Mouse (Mus musculus) heart, embryonic 14.5 days (tissue): ENCODE measurements around the gene Ccdc74a. TPM values are rescaled to one million over a fixed set of nuclear protein-coding genes. Genes with fewer than 3 reads are reported as not detected.
"Not testable (repeated sequence)": the region's sequence is repeated elsewhere in the genome, so short reads cannot be mapped to it uniquely, and the experiment has no call there.

Experiments used
- ATAC-seq: fragments of 200-750 bp; cut with Nextera tagmentation; 2 replicates; pipeline ENCODE4 v1.8.0; 2017; ENCODE audit warnings: low read depth, moderate TSS enrichment; ENCODE audit not compliant: insufficient number of reproducible peaks, insufficient read depth, low FRiP score
- H3K27ac ChIP-seq, 2 experiments: fragments of 200-500 bp in 1 of 2; fragments of 300-500 bp in 1 of 2; sonication (generic) in 1 of 2; replicated peaks in 1 of 2; 2 replicates each; pipeline ENCODE4 v1.5.1; 2012 to 2014; ENCODE audit warnings: low read depth in 2 of 2, low read length in 2 of 2, control low read depth in 1 of 2, mild to moderate bottlenecking in 1 of 2, mixed read lengths in 1 of 2; ENCODE audit not compliant: control insufficient read depth in 1 of 2, insufficient read depth in 1 of 2
- H3K27me3 ChIP-seq: fragments of 300-500 bp; sonication (generic); 2 replicates; pipeline ENCODE4 v1.6.1; 2014; ENCODE audit warnings: mild to moderate bottlenecking, low read length, control low read depth; ENCODE audit not compliant: control insufficient read depth, insufficient read depth
- H3K36me3 ChIP-seq: fragments of 300-500 bp; sonication (generic); 2 replicates; pipeline ENCODE4 v1.6.1; 2014; ENCODE audit warnings: mild to moderate bottlenecking, control low read depth, low read length, mixed read lengths; ENCODE audit not compliant: control insufficient read depth, insufficient read depth
- H3K4me1 ChIP-seq, 2 experiments: fragments of 200-500 bp in 1 of 2; fragments of 300-500 bp in 1 of 2; sonication (generic) in 1 of 2; 2 replicates each; pipeline ENCODE4 v1.6.1; 2012 to 2014; ENCODE audit warnings: low read length in 2 of 2, control low read depth in 1 of 2, mixed read lengths in 1 of 2; ENCODE audit not compliant: control insufficient read depth in 2 of 2, insufficient read depth in 2 of 2
- H3K4me2 ChIP-seq: fragments of 300-500 bp; sonication (generic); 2 replicates; pipeline ENCODE4 v1.6.1; 2014; ENCODE audit warnings: mild to moderate bottlenecking, low read length
- H3K4me3 ChIP-seq, 2 experiments: fragments of 200-500 bp in 1 of 2; fragments of 300-500 bp in 1 of 2; sonication (generic) in 1 of 2; 2 replicates each; pipeline ENCODE4 v1.5.1; 2012 to 2014; ENCODE audit warnings: low read length in 2 of 2, mild to moderate bottlenecking in 2 of 2, control low read depth in 1 of 2, low read depth in 1 of 2, moderate library complexity in 1 of 2; ENCODE audit not compliant: control insufficient read depth in 1 of 2, insufficient read depth in 1 of 2
- H3K9ac ChIP-seq: fragments of 300-500 bp; sonication (generic); 2 replicates; pipeline ENCODE4 v1.6.1; 2014; ENCODE audit warnings: mild to moderate bottlenecking, low read length
- H3K9me3 ChIP-seq: fragments of 300-500 bp; sonication (generic); 2 replicates; pipeline ENCODE4 v1.6.1; 2016; ENCODE audit warnings: low read length, control low read depth; ENCODE audit not compliant: control insufficient read depth
- WGBS: fragments of 180-500 bp; shearing (Covaris S2); extraction: QIAGEN DNeasy Blood & Tissue Kit; methylation state at CpG from one replicate; pipeline ENCODE4 v1.1.7; 2014; 5-methylcytosine and 5-hydroxymethylcytosine counted together
- polyA plus RNA-seq: library from polyadenylated mRNA; unstranded; fragments of >200 nt; fragmentation: Nextera tagmentation; extraction: Ambion mirVana; gene quantifications from 2 replicates; pipeline ENCODE4 v1.2.1, GENCODE M21; 2014

The Ccdc74a gene
- polyA plus RNA-seq: 2.9 and 4.5 TPM in 2 replicates

DNA sequence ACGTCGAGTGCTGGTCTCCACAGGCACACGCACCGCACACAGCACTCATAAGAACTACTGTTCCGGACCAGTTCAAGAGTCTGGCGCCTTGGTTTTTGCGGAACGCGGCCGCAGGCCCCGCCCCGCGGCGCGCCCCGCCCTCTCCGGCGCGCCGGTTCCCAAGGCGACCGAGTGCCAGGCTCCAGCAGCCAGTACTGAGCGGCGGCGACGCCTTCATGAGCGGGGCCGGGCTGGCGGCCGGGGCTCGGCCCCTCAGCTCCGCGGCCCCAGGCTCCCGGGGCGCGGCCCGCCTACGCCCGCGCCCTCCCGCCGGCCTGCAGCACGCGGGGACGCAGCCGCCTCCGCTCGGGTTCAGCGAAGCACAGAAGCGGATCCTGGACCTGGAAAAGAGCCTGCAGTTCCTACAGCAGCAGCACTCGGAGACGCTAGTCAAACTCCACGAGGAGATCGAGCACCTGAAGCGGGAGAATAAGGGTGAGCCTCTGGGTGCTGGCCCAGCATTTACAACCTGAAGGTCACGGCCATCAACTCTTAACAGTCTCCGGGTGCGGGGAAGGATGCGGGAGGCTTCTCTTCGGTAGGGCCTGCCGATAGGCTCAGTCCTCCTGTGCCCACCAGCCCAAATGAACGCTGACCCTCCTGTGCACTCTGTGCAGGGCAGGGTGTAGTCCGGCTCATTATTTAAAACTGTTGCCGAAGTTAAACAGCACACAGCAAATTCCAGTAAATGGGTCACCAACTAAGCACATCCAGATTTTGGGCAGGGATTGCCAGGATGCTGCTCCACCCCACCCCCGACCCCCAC lies at the start of gene Ccdc74a:
Ccdc74a (plus strand) TSS at position 161 of the 805 bp plus-strand sequence.
- peaks cover 47% of the 10 kb centered on the region for H3K36me3 ChIP-seq
- peak; percentile 84 for ATAC-seq

DNA sequence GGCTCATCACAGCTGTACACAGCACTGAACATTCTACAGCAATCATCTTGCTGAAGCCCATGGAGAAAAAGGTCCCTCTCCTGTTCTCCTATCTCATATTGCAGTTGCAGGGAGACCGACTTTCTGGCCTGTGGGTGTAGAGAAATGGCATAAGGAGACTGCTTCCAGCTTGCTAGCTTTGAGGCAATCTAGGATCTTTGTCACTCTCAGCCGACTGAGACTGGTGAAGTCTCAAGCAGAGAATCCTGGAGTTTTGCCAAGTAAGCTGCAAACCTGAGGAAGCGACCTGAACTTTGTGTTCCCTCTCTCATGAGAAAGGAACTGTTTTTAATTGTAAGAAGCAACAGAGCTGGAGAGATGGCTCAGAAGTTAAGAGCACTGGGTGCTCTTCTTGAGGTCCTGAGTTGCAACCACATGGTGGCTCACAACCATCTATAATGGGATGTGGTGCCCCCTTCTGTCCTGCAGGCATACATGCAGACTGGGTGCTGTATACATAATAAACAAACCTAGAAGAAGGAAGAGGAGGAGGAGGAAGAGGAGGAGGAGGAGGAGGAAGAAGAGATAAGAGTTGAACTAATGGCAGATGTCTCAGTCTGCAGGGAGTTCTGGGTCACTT lies 45.2 kb upstream of the Ccdc74a start:
- H3K4me3 ChIP-seq: no peak overlapping the region
- WGBS: 41% methylated on average over 3 of the region's 3 CpGs
- ATAC-seq: no peak
- H3K27ac ChIP-seq: no peak overlapping the region
- H3K4me1 ChIP-seq: no peaks in the 10 kb centered on the region
- H3K9me3 ChIP-seq: no peaks in the 10 kb centered on the region
- H3K27me3 ChIP-seq: no peaks in the 10 kb centered on the region
- no peak overlapping the region for H3K4me2 ChIP-seq
- no peak overlapping the region for H3K9ac ChIP-seq
- H3K36me3 ChIP-seq: no peaks in the 10 kb centered on the region

More for the DNA sequence above, at the start of gene Ccdc74a:
- H3K9ac ChIP-seq: peak within 1 kb of the TSS; percentile 59
- no peaks in the 10 kb centered on the region for H3K9me3 ChIP-seq
- peak within 1 kb of the TSS; percentile 73 for H3K4me2 ChIP-seq
- no peak within 1 kb of the TSS for H3K27ac ChIP-seq
- 3% methylated on average over 61 of the region's 65 CpGs for WGBS
- H3K4me1 ChIP-seq: peaks cover 3 to 8% of the 10 kb centered on the region in 2 experiments; a peak in 3 of 4 replicates
- peak within 1 kb of the TSS; percentile 47 to 55 for H3K4me3 ChIP-seq
- no peaks in the 10 kb centered on the region for H3K27me3 ChIP-seq

- Histone ChIP-seq H3K9ac (no peak overlapping the region), H3K27me3 (no peaks in the 10 kb centered on the region), H3K4me1 (no peaks in the 10 kb centered on the region), H3K4me2 (no peak overlapping the region), H3K36me3 (no peaks in the 10 kb centered on the region), H3K27ac (no peak overlapping the region), H3K4me3 (no peak overlapping the region), H3K9me3 (no peaks in the 10 kb centered on the region)
- no peak for ATAC-seq
- WGBS: 62% methylated on average over 4 of the region's 4 CpGs
Measured at GRCm38 (mm10) chr16:17604941-17605340, 41.3 kb upstream of the Ccdc74a start.

DNA sequence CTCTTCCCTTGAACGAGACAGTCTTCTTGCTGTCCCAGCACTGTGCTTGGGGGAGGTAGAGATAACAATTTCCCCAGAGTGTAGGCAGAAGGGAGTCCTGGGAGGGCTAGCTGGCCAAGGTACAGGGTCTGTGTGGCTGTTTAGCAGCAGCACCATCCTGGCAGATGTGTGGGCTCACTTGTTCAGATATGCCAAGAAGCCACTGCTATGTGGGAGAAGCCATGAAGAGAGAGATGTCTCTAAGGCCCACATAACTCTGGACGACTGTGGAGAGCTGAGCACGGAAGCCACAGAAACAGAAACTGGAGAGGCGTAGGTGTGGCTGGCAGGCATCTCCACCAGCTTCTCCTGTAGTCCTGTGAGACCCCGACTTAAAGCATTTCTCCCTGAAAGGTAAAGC lies 40.6 kb upstream of the Ccdc74a start:
- Histone ChIP-seq H3K9ac (no peak overlapping the region), H3K4me2 (no peak overlapping the region), H3K4me3 (no peak overlapping the region), H3K36me3 (no peaks in the 10 kb centered on the region), H3K9me3 (no peaks in the 10 kb centered on the region), H3K27me3 (no peaks in the 10 kb centered on the region), H3K27ac (no peak overlapping the region), H3K4me1 (no peaks in the 10 kb centered on the region)
- 57% methylated on average over 5 of the region's 5 CpGs for WGBS
- ATAC-seq: no peak

DNA sequence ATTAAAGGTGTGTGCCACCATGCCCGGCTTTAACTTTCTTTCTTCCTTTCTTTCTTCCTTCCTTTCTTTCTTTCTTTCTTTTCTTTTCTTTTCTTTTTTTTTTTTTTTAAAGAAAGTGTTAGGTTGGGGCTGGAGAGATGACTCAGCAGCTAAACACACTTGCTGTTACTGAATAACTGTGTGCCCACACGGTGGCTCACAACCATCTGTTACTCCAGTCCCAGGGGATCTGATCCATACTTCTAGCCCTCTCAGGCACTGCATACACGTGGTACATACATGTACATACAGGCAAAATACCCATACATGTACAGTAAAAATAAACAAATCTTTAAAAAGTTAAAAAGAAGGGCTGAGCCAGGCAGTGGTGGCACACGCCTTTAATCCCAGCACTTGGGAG lies 34.9 kb upstream of the Ccdc74a start:
- Histone ChIP-seq H3K4me1 (no peaks in the 10 kb centered on the region), H3K4me2 (no peak overlapping the region), H3K27ac (no peak overlapping the region), H3K9me3 (no peaks in the 10 kb centered on the region), H3K36me3 (no peaks in the 10 kb centered on the region), H3K9ac (no peak overlapping the region), H3K27me3 (no peaks in the 10 kb centered on the region), H3K4me3 (no peak overlapping the region)
- WGBS: 62% methylated on average over 4 of the region's 4 CpGs
- ATAC-seq: no peak

DNA sequence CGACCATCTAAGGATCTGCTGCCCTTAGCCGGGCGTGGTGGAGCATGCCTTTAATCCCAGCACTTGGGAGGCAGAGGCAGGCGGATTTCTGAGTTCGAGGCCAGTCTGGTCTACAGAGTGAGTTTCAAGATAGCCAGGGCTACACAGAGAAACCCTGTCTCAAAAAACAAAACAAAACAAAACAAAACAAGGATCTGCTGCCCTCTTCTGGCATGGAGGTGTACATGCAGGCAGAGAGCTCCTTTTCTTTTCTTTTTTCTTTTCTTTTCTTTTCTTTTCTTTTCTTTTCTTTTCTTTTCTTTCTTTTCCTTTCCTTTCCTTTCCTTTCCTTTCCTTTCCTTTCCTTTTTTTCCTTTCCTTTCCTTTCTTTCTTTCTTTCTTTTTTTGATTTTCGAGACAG lies 31.5 kb upstream of the Ccdc74a start:
- 86% methylated on average over 6 of the region's 6 CpGs for WGBS
- H3K27me3 ChIP-seq, H3K9me3 ChIP-seq, H3K4me1 ChIP-seq, ATAC-seq, H3K4me3 ChIP-seq, H3K9ac ChIP-seq, H3K4me2 ChIP-seq, H3K36me3 ChIP-seq, H3K27ac ChIP-seq: not testable (repeated sequence)

GRCm38 (mm10) chr16:17616212-17616611 lies 30.1 kb upstream of the Ccdc74a start:
- 78% methylated on average over 5 of the region's 5 CpGs for WGBS
- peaks cover 2 to 8% of the 10 kb centered on the region in 2 experiments; a peak in 3 of 4 replicates for H3K4me1 ChIP-seq
- no peak overlapping the region for H3K4me2 ChIP-seq
- H3K4me3 ChIP-seq: no peak overlapping the region
- no peaks in the 10 kb centered on the region for H3K27me3 ChIP-seq
- no peak for ATAC-seq
- no peak overlapping the region for H3K27ac ChIP-seq
- no peaks in the 10 kb centered on the region for H3K9me3 ChIP-seq
- H3K9ac ChIP-seq: no peak overlapping the region
- no peaks in the 10 kb centered on the region for H3K36me3 ChIP-seq
